Mouse (Mus musculus): ENCODE measurements around the gene Rps10. TPM values are rescaled to one million over a fixed set of nuclear protein-coding genes. Genes with fewer than 3 reads are reported as not detected.

The Rps10 gene
- polyA plus RNA-seq, 2 experiments, result 1,160 to 1,839 TPM

GRCm38 (mm10) chr17:27600286-27600685, 36.2 kb downstream of the Rps10 start:
- H3K9me3 ChIP-seq (ENCODE audit: control insufficient read depth, low read length), result no peaks in the 10 kb centered on the region
- WGBS, result 88% methylated on average over 3 of the region's 3 CpGs
- H3K4me2 ChIP-seq (replicated peaks; ENCODE audit: low read depth, low read length, severe bottlenecking), result no peak overlapping the region
- H3K4me1 ChIP-seq (ENCODE audit: control insufficient read depth, insufficient read depth, low read length), result peaks cover 16% of the 10 kb centered on the region
- no peak for DNase-seq (ENCODE audit: low spot score)
- TF ChIP-seq POLR2A (IDR thresholded peaks at IDR 0.05; ENCODE audit: borderline replicate concordance, extremely low read depth, insufficient read depth, insufficient read length), result no peak
- H3K27me3 ChIP-seq (ENCODE audit: control insufficient read depth, insufficient read depth, low read length), result no peaks in the 10 kb centered on the region
- H3K27ac ChIP-seq (replicated peaks; ENCODE audit: low read depth, low read length), result no peak overlapping the region
- peaks cover 24% of the 10 kb centered on the region for H3K36me3 ChIP-seq (ENCODE audit: control insufficient read depth, insufficient read depth, low read length)
- H3K4me3 ChIP-seq (replicated peaks; ENCODE audit: low read length), result no peak overlapping the region
- H3K9ac ChIP-seq (ENCODE audit: low read depth, low read length, severe bottlenecking), result no peak overlapping the region
- ATAC-seq (ENCODE audit: low FRiP score, low read depth), result no peak

GRCm38 (mm10) chr17:27596376-27597190, 39.9 kb downstream of the Rps10 start:
- no peak for TF ChIP-seq POLR2A (IDR thresholded peaks at IDR 0.05; ENCODE audit: borderline replicate concordance, extremely low read depth, insufficient read depth, insufficient read length)
- WGBS, result 66% methylated on average over 21 of the region's 21 CpGs
- Histone ChIP-seq H3K4me2 (replicated peaks; ENCODE audit: low read depth, low read length, severe bottlenecking) (no peak overlapping the region), H3K9me3 (ENCODE audit: control insufficient read depth, low read length) (no peaks in the 10 kb centered on the region), H3K9ac (ENCODE audit: low read depth, low read length, severe bottlenecking) (no peak overlapping the region), H3K4me1 (ENCODE audit: control insufficient read depth, insufficient read depth, low read length) (no peaks in the 10 kb centered on the region; the same call in 1 of the 2 replicates), H3K27me3 (ENCODE audit: control insufficient read depth, insufficient read depth, low read length) (no peaks in the 10 kb centered on the region), H3K4me3 (replicated peaks; ENCODE audit: low read length) (no peak overlapping the region), H3K36me3 (ENCODE audit: control insufficient read depth, insufficient read depth, low read length) (peaks cover 48% of the 10 kb centered on the region), H3K27ac (replicated peaks; ENCODE audit: low read depth, low read length) (no peak overlapping the region)
- ATAC-seq (ENCODE audit: low FRiP score, low read depth) (no peak), DNase-seq (ENCODE audit: low spot score) (no peak)

GRCm38 (mm10) chr17:27595659-27596375, 40.7 kb downstream of the Rps10 start:
- WGBS, result 84% methylated on average over 15 of the region's 15 CpGs
- peaks cover 52% of the 10 kb centered on the region for H3K36me3 ChIP-seq (ENCODE audit: control insufficient read depth, insufficient read depth, low read length)
- no peak for TF ChIP-seq POLR2A (IDR thresholded peaks at IDR 0.05; ENCODE audit: borderline replicate concordance, extremely low read depth, insufficient read depth, insufficient read length)
- no peak overlapping the region for H3K4me2 ChIP-seq (replicated peaks; ENCODE audit: low read depth, low read length, severe bottlenecking)
- ATAC-seq (ENCODE audit: low FRiP score, low read depth) (no peak), DNase-seq (ENCODE audit: low spot score) (no peak)
- no peak overlapping the region for H3K27ac ChIP-seq (replicated peaks; ENCODE audit: low read depth, low read length)
- H3K4me1 ChIP-seq (ENCODE audit: control insufficient read depth, insufficient read depth, low read length), result no peaks in the 10 kb centered on the region; the same call in 1 of the 2 replicates
- no peaks in the 10 kb centered on the region for H3K9me3 ChIP-seq (ENCODE audit: control insufficient read depth, low read length)
- H3K4me3 ChIP-seq (replicated peaks; ENCODE audit: low read length), result no peak overlapping the region
- no peaks in the 10 kb centered on the region for H3K27me3 ChIP-seq (ENCODE audit: control insufficient read depth, insufficient read depth, low read length)
- no peak overlapping the region for H3K9ac ChIP-seq (ENCODE audit: low read depth, low read length, severe bottlenecking)

DNA sequence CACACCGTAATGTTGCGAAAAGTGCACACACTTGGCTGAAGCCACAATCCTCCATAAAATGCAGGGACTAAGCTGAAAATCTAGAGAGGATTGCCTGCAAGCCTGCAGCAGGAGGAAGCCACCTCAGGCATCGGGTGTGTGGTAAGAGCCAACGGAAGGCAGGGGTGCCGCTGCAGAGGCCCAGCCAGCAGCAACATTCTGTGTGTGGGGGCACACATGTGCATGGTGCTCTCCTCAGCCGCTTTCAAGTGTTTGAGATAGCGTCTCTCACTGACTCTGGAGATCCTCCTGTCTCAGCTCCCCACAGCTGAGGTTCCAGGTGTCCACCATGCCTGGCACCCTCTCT, 43.9 kb downstream of the Rps10 start:
- Histone ChIP-seq H3K27ac (replicated peaks; ENCODE audit: low read depth, low read length) (no peak overlapping the region), H3K4me1 (ENCODE audit: control insufficient read depth, insufficient read depth, low read length) (peaks cover 3% of the 10 kb centered on the region; the same call in 1 of the 2 replicates), H3K4me3 (replicated peaks; ENCODE audit: low read length) (no peak overlapping the region), H3K27me3 (ENCODE audit: control insufficient read depth, insufficient read depth, low read length) (no peaks in the 10 kb centered on the region), H3K9me3 (ENCODE audit: control insufficient read depth, low read length) (no peaks in the 10 kb centered on the region), H3K9ac (ENCODE audit: low read depth, low read length, severe bottlenecking) (no peak overlapping the region), H3K36me3 (ENCODE audit: control insufficient read depth, insufficient read depth, low read length) (peaks cover 68% of the 10 kb centered on the region), H3K4me2 (replicated peaks; ENCODE audit: low read depth, low read length, severe bottlenecking) (no peak overlapping the region)
- no peak for DNase-seq (ENCODE audit: low spot score)
- ATAC-seq (ENCODE audit: low FRiP score, low read depth), result no peak
- no peak for TF ChIP-seq POLR2A (IDR thresholded peaks at IDR 0.05; ENCODE audit: borderline replicate concordance, extremely low read depth, insufficient read depth, insufficient read length)
- WGBS, result 96% methylated on average over 7 of the region's 7 CpGs

GRCm38 (mm10) chr17:27591826-27592564, 44.5 kb downstream of the Rps10 start:
- TF ChIP-seq POLR2A (IDR thresholded peaks at IDR 0.05; ENCODE audit: borderline replicate concordance, extremely low read depth, insufficient read depth, insufficient read length), result no peak
- H3K27ac ChIP-seq (replicated peaks; ENCODE audit: low read depth, low read length), result no peak overlapping the region

More at GRCm38 (mm10) chr17:27591826-27592564, 44.5 kb downstream of the Rps10 start:
- no peak overlapping the region for H3K9ac ChIP-seq (ENCODE audit: low read depth, low read length, severe bottlenecking)
- H3K4me1 ChIP-seq (ENCODE audit: control insufficient read depth, insufficient read depth, low read length), result peaks cover 3% of the 10 kb centered on the region; the same call in 1 of the 2 replicates
- ATAC-seq (ENCODE audit: low FRiP score, low read depth) (no peak), DNase-seq (ENCODE audit: low spot score) (no peak)
- H3K4me3 ChIP-seq (replicated peaks; ENCODE audit: low read length), result no peak overlapping the region
- 88% methylated on average over 12 of the region's 12 CpGs for WGBS
- H3K4me2 ChIP-seq (replicated peaks; ENCODE audit: low read depth, low read length, severe bottlenecking), result no peak overlapping the region
- no peaks in the 10 kb centered on the region for H3K9me3 ChIP-seq (ENCODE audit: control insufficient read depth, low read length)
- H3K27me3 ChIP-seq (ENCODE audit: control insufficient read depth, insufficient read depth, low read length), result no peaks in the 10 kb centered on the region
- H3K36me3 ChIP-seq (ENCODE audit: control insufficient read depth, insufficient read depth, low read length), result peaks cover 72% of the 10 kb centered on the region
